9 mouse cellular contexts compared by ENCODE assay signal in genomic region chrX:56839369-56839768, GRCm38 (mm10). TPM values are rescaled to one million over a fixed set of nuclear protein-coding genes. Genes with fewer than 3 reads are reported as not detected.
DNase-seq lines count a peak whose midpoint lies in the region; ATAC-seq and TF ChIP-seq lines count a peak whose summit lies in the region.
"Had no signal": no experiment of that assay in that cellular context is flagged by ENCODE, and none has a peak within 500 bp of the region (broad histone marks: within the 10 kb centered on the region; RNA-seq: fewer than 3 reads in every experiment).

No protein-coding gene starts in this region.

- H3K4me2 ChIP-seq in heart, embryonic 11.5 days, result no peak overlapping the region
- H3K4me2 ChIP-seq: embryonic facial prominence, embryonic 12.5 days had no signal

- H3K27me3 ChIP-seq in heart, embryonic 11.5 days (ENCODE audit: control insufficient read depth, insufficient read depth, low read length), result no peaks in the 10 kb centered on the region
- H3K27me3 ChIP-seq: embryonic facial prominence, embryonic 12.5 days had no signal

- H3K4me3 ChIP-seq in heart, embryonic 11.5 days (ENCODE audit: low read depth, low read length), result no peak overlapping the region
- H3K4me3 ChIP-seq: embryonic facial prominence, embryonic 12.5 days had no signal

- H3K9me3 ChIP-seq in heart, embryonic 11.5 days (replicated peaks; ENCODE audit: control insufficient read depth, low read length), result no peaks in the 10 kb centered on the region
- H3K9me3 ChIP-seq: embryonic facial prominence, embryonic 12.5 days had no signal

- TF ChIP-seq CTCF in brain, embryonic 14.5 days (IDR thresholded peaks at IDR 0.05; ENCODE audit: borderline replicate concordance, extremely low read depth, insufficient read depth, insufficient read length), result peak; percentile 67; the same call in 1 of the 2 replicates

- H3K36me3 ChIP-seq in heart, embryonic 11.5 days (ENCODE audit: control insufficient read depth, insufficient read depth, low read length), result no peaks in the 10 kb centered on the region
- H3K36me3 ChIP-seq: embryonic facial prominence, embryonic 12.5 days had no signal

- no peak overlapping the region for H3K27ac ChIP-seq in heart, embryonic 11.5 days (ENCODE audit: low read depth, low read length)
- H3K27ac ChIP-seq: embryonic facial prominence, embryonic 12.5 days had no signal

- no peaks in the 10 kb centered on the region for H3K4me1 ChIP-seq in heart, embryonic 11.5 days (ENCODE audit: control insufficient read depth, insufficient read depth, low read length)
- H3K4me1 ChIP-seq: embryonic facial prominence, embryonic 12.5 days had no signal

- intact Hi-C loops in heart, postnatal 10 days (cut with DNase I), result loop anchor here (5.0 kb wide), 3 partner anchors 82 to 302 kb away; no protein-coding TSS in a partner anchor

- ATAC-seq in heart, embryonic 11.5 days (replicated peaks; ENCODE audit: insufficient number of reproducible peaks, low FRiP score, low TSS enrichment), result no peak

- no peak for TF ChIP-seq POLR2A in brain, embryonic 14.5 days (IDR thresholded peaks at IDR 0.05; ENCODE audit: borderline replicate concordance, extremely low read depth, insufficient read depth, insufficient read length, poor library complexity, severe bottlenecking)

- DNase-seq in heart, postnatal 10 days, result peak; percentile 17 to 37
- DNase-seq in testis, postnatal 10 days (ENCODE audit: low spot score), result peak; percentile 38
- no peak for DNase-seq in testis, postnatal 14 days (ENCODE audit: low spot score)
- DNase-seq in brain, embryonic 14.5 days (ENCODE audit: low read depth), result peak; percentile 53
- DNase-seq in heart, postnatal 4 days, result peak; percentile 37
- peak; percentile 69 for DNase-seq in retina, embryonic 14.5 days (ENCODE audit: low spot score)
- no peak for DNase-seq in urinary bladder, postnatal 10 days (ENCODE audit: low spot score)

- H3K9ac ChIP-seq in heart, embryonic 11.5 days (ENCODE audit: low read depth, low read length), result no peak overlapping the region
- H3K9ac ChIP-seq: embryonic facial prominence, embryonic 12.5 days had no signal

RNA-seq across cellular contexts. Expression of gene Map7d3, which starts 17.2 kb away (rescaled TPM):
- 1 to 10 TPM; 1.7 to 2.1 TPM for total RNA-seq in heart, postnatal 10 days (2021)
- polyA plus RNA-seq in heart, embryonic 11.5 days (2014; fragmentation: Nextera tagmentation; extraction: Ambion mirVana), result 1.3 and 1.8 TPM in 2 replicates
- 0.20 and 0.36 TPM in 2 replicates for polyA plus RNA-seq in brain, embryonic 14.5 days (2012; rRNA removed)
- 1 to 10 TPM; 3.2 to 4.3 TPM for total RNA-seq in heart, postnatal 4 days (2021)

RNA-seq across cellular contexts. Expression of gene Adgrg4, which starts 30.6 kb away (rescaled TPM):
- total RNA-seq in heart, postnatal 10 days (2021), result not detected
- polyA plus RNA-seq in heart, embryonic 11.5 days (2014; fragmentation: Nextera tagmentation; extraction: Ambion mirVana), result not detected in 2 replicates
- polyA plus RNA-seq in brain, embryonic 14.5 days (2012; rRNA removed), result 0.01 TPM in 1 of 2 replicates, not detected in the other
- total RNA-seq in heart, postnatal 4 days (2021), result not detected
- polyA plus RNA-seq: embryonic facial prominence, embryonic 12.5 days had no signal

Comparison
In these comparisons a context has a peak if more than half of its experiments do, and no peak if none do; other contexts are left out.
1. DNase-seq: peak in heart, postnatal 10 days (2 of 2), testis, postnatal 10 days (single experiment), brain, embryonic 14.5 days (single experiment), heart, postnatal 4 days (single experiment) and retina, embryonic 14.5 days (single experiment); none in testis, postnatal 14 days (single experiment) and urinary bladder, postnatal 10 days (single experiment).